Mouse (Mus musculus): Measurements from ENCODE around the gene Gm17509.
A peak's percentile ranks its signal among the peaks of the same experiment; 100 is the strongest.

DNA sequence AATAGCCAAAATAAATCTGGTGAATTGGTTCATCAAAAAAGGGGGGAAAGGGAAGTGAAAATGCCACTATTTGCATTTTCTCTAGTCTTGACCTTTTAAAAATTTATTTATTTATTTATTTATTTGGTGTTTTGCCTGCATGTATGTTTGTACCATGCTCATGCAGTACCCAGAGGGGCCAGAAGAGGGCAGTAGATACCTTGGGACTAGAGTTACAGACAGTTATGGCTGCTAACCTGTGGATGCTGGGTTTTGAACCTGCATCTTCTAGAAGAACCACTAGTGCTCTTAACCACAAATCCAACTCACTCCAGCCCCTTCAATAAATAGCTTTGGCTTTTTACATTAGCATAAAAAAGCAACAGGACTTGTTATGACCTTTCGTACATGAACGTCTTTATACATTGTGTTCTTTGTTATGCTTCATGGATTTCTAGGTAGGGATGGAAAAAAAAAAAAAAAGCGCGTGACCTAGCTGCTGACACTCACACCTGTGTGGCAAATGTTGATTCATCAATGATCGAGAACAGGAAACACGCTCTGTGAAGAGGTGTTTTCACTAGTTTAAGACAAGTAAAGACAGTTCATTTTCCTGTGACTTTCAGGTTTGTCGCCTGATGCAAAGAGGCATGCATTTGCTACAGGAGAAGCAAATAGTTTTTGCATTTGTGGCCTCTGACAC, 22.3 kb downstream of the Gm17509 start:
- TF ChIP-seq POLR2A (IDR thresholded peaks at IDR 0.05; ENCODE audit: extremely low read depth, insufficient read depth, low read length) (no peak), CTCF (IDR thresholded peaks at IDR 0.05; ENCODE audit: low read depth, low read length) (peak; percentile 60)
